Mouse (Mus musculus) thymus, adult 2 months (tissue): Measurements from ENCODE around the gene Plekha3. TPM values are rescaled to one million over a fixed set of nuclear protein-coding genes. Genes with fewer than 3 reads are reported as not detected.
A peak's percentile ranks its signal among the peaks of the same experiment; 100 is the strongest.

ENCODE experiments used
- DNase-seq: peaks from one replicate; pipeline ENCODE4 v3.0.0; 2021
- H3K27ac ChIP-seq: fragments of 200-500 bp; 2 replicates; pipeline ENCODE4 v1.5.1; 2012; ENCODE audit warnings: low read length, control low read depth; ENCODE audit not compliant: control insufficient read depth, insufficient read depth
- H3K27me3 ChIP-seq: fragments of 200-500 bp; 2 replicates; pipeline ENCODE4 v1.6.1; 2012; ENCODE audit warnings: mild to moderate bottlenecking, low read length, moderate library complexity, mixed read lengths; ENCODE audit not compliant: control insufficient read depth, insufficient read depth
- H3K36me3 ChIP-seq: fragments of 200-500 bp; 2 replicates; pipeline ENCODE4 v1.6.1; 2012; ENCODE audit warnings: mild to moderate bottlenecking, low read length, moderate library complexity; ENCODE audit not compliant: control insufficient read depth, insufficient read depth
- H3K4me1 ChIP-seq: fragments of 200-500 bp; replicated peaks from 2 replicates; pipeline ENCODE4 v1.6.1; 2012; ENCODE audit warnings: low read length; ENCODE audit not compliant: control insufficient read depth, insufficient read depth
- H3K4me3 ChIP-seq: fragments of 200-500 bp; 2 replicates; pipeline ENCODE4 v1.5.1; 2012; ENCODE audit warnings: mild to moderate bottlenecking, low read length, control low read depth, moderate library complexity; ENCODE audit not compliant: control insufficient read depth, insufficient read depth
- CTCF ChIP-seq: fragments of 200-500 bp; IDR thresholded peaks from 2 replicates; pipeline ENCODE4 v1.5.1; 2012; ENCODE audit warnings: mild to moderate bottlenecking, control low read depth, low read length, moderate library complexity, borderline replicate concordance; ENCODE audit not compliant: control insufficient read depth, poor library complexity, insufficient read depth; ENCODE audit errors: extremely low read depth
- POLR2A ChIP-seq: fragments of 200-500 bp; IDR thresholded peaks from 2 replicates; pipeline ENCODE4 v1.6.1; 2012; ENCODE audit warnings: mild to moderate bottlenecking, low read length, control low read depth, moderate library complexity; ENCODE audit not compliant: control insufficient read depth, poor library complexity, insufficient read depth; ENCODE audit errors: extremely low read depth
- WGBS: fragments of 180-500 bp; shearing (Covaris S2); methylation state at CpG from one replicate; pipeline ENCODE4 v1.1.7; 2018; 5-methylcytosine and 5-hydroxymethylcytosine counted together
- polyA plus RNA-seq: library from polyadenylated mRNA; depleted of rRNA; stranded (reverse); fragments of >200 nt; gene quantifications from 2 replicates; pipeline ENCODE4 v1.2.3, GENCODE M21; 2012

The Plekha3 gene
- polyA plus RNA-seq, 1 experiment = 13.7 TPM

DNA sequence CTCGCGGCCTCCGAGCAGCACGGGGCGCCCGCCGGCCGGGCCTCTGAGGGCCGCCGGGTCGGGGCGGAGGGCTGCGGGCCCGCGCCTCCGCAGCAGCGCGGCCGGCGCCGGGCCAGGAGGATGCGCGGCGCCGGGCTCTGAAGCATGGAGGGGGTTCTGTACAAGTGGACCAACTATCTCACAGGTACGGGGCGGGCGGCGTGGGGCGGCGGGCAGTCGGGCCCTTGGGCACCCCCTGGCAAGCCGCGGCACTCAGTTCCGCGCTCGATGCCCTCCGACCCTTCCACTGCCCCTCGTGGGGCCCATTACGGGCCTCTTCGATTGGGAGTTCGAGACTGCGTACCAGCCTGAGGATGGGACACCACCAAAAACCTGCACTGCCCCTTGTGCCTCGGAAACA is 370 bp downstream of the Plekha3 start:
- DNase-seq = peak; percentile 30
- no peaks in the 10 kb centered on the region for H3K27me3 ChIP-seq
- under 1% methylated on average over 44 of the region's 44 CpGs for WGBS
- peaks cover 15% of the 10 kb centered on the region for H3K4me1 ChIP-seq
- H3K4me3 ChIP-seq = peak overlapping the region; percentile 68
- H3K36me3 ChIP-seq = no peaks in the 10 kb centered on the region
- no peak overlapping the region for H3K27ac ChIP-seq
- no peak for TF ChIP-seq CTCF
- TF ChIP-seq POLR2A = no peak

DNA sequence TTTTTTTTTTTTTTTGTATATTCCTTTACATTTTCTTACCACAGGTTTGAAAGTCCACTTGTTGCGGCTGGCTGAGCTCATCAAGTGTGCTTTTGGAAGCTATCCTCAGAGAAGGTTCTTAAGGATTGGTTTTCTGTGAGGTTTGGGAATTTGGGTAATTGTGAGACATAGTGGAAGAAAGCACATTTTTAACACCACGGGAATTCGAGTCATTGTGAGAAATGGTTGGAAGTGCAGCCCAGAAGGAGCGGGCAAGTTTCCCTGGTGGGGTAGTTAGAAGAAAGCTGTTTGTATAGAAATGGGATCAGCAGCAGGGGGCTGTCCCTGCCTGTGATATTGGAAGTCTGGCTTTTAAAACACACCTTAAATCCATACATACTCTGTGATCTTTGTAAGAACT is 868 bp downstream of the Plekha3 start:
- peaks cover 15% of the 10 kb centered on the region for H3K4me1 ChIP-seq
- H3K4me3 ChIP-seq = no peak overlapping the region
- no peaks in the 10 kb centered on the region for H3K27me3 ChIP-seq
- WGBS = 36% methylated on average over 4 of the region's 4 CpGs
- H3K27ac ChIP-seq = no peak overlapping the region
- H3K36me3 ChIP-seq = no peaks in the 10 kb centered on the region
- DNase-seq = no peak
- TF ChIP-seq CTCF = no peak
- no peak for TF ChIP-seq POLR2A

DNA sequence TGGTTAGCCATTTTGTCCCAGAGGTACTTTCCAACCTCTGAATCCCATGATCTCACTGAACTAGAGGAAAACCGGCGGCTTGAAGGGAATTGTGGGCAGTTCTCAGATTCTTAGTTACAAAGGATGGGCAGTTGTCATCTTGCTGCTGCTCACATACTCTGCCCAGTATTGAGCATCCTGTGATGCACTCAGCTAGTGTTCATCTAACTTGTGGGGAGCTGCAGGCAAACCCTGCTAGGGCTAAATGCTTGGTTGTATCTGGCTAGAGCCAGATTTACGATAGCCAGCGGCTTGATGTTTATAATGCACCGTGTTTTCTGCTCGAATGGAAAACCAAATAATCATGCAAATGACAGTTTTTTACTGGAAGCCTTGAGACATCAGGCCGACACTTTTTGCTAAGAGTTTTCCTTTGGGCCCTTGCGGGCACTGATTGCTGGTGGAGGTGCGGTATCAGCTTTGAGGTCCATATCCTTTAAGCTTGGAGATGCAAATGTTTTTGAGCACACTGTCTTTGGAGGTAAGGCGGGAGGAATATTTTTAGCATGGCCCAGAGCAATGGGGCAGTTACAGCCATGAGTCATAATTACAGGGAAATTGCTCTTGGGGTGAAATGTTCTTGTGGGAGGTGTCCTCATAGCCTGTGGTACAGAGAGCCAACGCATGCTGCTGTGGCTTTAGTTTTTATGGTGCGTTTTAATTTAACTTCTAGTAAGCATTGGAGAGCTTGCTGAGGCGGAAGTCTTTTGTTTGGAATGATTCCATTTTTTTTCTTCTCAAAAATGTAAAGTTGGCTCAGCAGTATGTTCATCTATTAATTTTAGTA is 1.5 kb downstream of the Plekha3 start:
- Histone ChIP-seq H3K4me1 (peaks cover 15% of the 10 kb centered on the region), H3K4me3 (no peak overlapping the region), H3K36me3 (peaks cover under 1% of the 10 kb centered on the region; the same call in 1 of the 2 replicates), H3K27ac (no peak overlapping the region), H3K27me3 (no peaks in the 10 kb centered on the region)
- 87% methylated on average over 13 of the region's 13 CpGs for WGBS
- DNase-seq = no peak
- no peak for TF ChIP-seq POLR2A
- no peak for TF ChIP-seq CTCF

DNA sequence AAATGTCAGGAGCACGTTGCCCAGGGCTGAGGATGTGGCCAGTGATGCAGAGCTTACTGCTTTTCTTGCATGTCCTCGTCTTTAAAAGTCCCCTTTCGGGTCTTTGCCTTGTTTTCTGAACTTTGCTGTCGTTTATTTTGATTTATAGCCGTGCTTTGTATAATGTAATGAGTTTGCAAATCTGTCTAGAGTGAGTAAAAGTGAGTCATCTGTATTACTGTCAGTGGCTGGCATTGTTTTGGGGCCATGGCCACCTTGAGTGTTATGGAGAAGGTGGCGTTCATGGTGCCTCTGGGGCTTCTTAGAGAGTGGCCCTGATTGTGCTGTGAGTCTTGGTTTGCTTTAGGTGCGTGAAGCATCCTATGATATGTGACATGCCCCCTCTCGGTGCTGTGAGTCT is 7.2 kb downstream of the Plekha3 start:
- DNase-seq = no peak
- Histone ChIP-seq H3K36me3 (peaks cover 55% of the 10 kb centered on the region), H3K4me3 (no peak overlapping the region), H3K27ac (no peak overlapping the region), H3K27me3 (no peaks in the 10 kb centered on the region), H3K4me1 (no peaks in the 10 kb centered on the region)
- WGBS = 95% methylated on average over 8 of the region's 8 CpGs
- TF ChIP-seq POLR2A = no peak
- no peak for TF ChIP-seq CTCF

DNA sequence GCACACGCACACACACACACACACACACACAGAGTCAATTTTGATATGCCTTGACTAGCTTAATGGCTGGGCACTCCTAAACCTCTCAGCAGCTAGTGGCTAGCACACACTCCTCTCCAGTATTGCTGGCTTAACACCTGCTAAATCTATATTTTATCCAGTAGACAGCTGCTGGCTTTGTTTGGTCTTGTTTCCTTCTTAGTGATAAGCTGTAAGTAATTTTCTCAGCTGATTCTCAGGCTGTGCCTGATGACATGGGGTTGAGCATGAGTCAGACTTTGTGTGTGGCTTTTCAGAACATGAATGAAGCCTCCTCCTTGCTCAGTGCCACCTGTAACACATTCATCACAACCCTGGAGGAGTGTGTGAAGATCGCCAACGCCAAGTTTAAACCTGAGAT is 11.9 kb downstream of the Plekha3 start:
- 96% methylated on average over 3 of the region's 3 CpGs for WGBS
- no peaks in the 10 kb centered on the region for H3K4me1 ChIP-seq
- DNase-seq = no peak
- peaks cover 62% of the 10 kb centered on the region for H3K36me3 ChIP-seq
- no peaks in the 10 kb centered on the region for H3K27me3 ChIP-seq
- H3K27ac ChIP-seq = no peak overlapping the region
- TF ChIP-seq CTCF (no peak), POLR2A (no peak)
- no peak overlapping the region for H3K4me3 ChIP-seq

DNA sequence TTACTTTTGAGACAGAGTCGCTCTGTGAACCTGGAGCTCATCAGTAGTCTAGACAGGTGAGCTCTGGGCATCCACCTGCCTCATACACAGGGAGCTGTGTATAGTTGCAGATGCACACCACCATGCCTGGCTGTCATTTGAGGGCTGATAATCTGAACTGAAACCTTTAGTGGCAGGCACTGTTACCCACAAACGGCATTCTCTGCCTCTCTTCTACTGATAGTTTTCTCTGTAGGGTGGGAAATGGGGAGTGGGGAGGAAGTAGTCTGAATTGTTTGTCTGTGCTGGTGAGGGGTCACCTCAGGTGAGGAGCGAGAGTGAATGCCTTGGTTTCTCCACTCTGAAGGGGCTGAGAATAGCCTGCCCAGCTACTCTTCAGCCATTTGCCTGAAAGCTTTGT is 12.5 kb downstream of the Plekha3 start:
- H3K27ac ChIP-seq = no peak overlapping the region
- TF ChIP-seq POLR2A (no peak), CTCF (no peak)
- no peak for DNase-seq
- H3K4me1 ChIP-seq = no peaks in the 10 kb centered on the region
- WGBS = 84% methylated on average over 3 of the region's 3 CpGs
- no peak overlapping the region for H3K4me3 ChIP-seq
- peaks cover 58% of the 10 kb centered on the region for H3K36me3 ChIP-seq
- H3K27me3 ChIP-seq = no peaks in the 10 kb centered on the region
